Mouse (Mus musculus): ENCODE results near the gene Coa6. TPM values are rescaled to one million over a fixed set of nuclear protein-coding genes. Genes with fewer than 3 reads are reported as not detected.

The Coa6 gene
- total and polyA plus RNA-seq, 3 experiments = 26.6 to 30.3 (median 29.1) TPM

GRCm38 (mm10) chr8:126405030-126405429 lies 17.3 kb upstream of the Coa6 start:
- dilution Hi-C loops (cut with MboI; ENCODE audit: extremely low pct_ligation_motif_present, extremely low pct_unique_long_range_greater_than_20kb, low sequenced_read_pairs) = no loop called here

GRCm38 (mm10) chr8:126420834-126421233 lies 1.5 kb upstream of the Coa6 start:
- dilution Hi-C loops (cut with MboI; ENCODE audit: extremely low pct_ligation_motif_present, extremely low pct_unique_long_range_greater_than_20kb, low sequenced_read_pairs) (no loop called here), in situ Hi-C loops (cut with MboI; ENCODE audit: low pct_ligation_motif_present, low pct_unique_long_range_greater_than_20kb, low sequenced_read_pairs) (no loop called here)
- DNase-seq (ENCODE audit: extremely low read depth) = peak; percentile 43
- Histone ChIP-seq H3K4me2 (ENCODE audit: insufficient read depth, low read depth, poor library complexity, severe bottlenecking) (no peak overlapping the region), H3K79me2 (replicated peaks; ENCODE audit: control insufficient read depth, extremely low read depth, insufficient read depth, poor library complexity, severe bottlenecking) (peaks cover 11% of the 10 kb centered on the region), H3K4me3 (replicated peaks in 1 of 3; ENCODE audit: low read depth in 2 of 3, low read length in 2 of 3, poor library complexity in 1 of 3) (no peak overlapping the region), H3K9me3 (replicated peaks; ENCODE audit: low read length) (no peaks in the 10 kb centered on the region), H3K9ac (ENCODE audit: insufficient read depth, low read depth) (no peak overlapping the region), H3K36me3 (replicated peaks in 1 of 2; ENCODE audit: control insufficient read depth in 1 of 2, insufficient read depth in 1 of 2, low read length in 1 of 2) (peaks cover under 1 to 24% of the 10 kb centered on the region in 2 experiments), H3K4me1 (ENCODE audit: control insufficient read depth in 1 of 2, insufficient read depth in 2 of 2) (peaks cover 12 to 29% of the 10 kb centered on the region in 2 experiments), H3K27ac (ENCODE audit: insufficient read depth, low read depth) (no peak overlapping the region), H3K27me3 (replicated peaks) (no peaks in the 10 kb centered on the region)
- TF ChIP-seq TCF12 (IDR thresholded peaks at IDR 0.05; ENCODE audit: low read depth, low read length) (no peak), ZC3H11A (IDR thresholded peaks at IDR 0.05; ENCODE audit: low read depth, low read length) (no peak), JUN (IDR thresholded peaks at IDR 0.05; ENCODE audit: insufficient read depth, low read depth, low read length) (no peak), ZKSCAN1 (IDR thresholded peaks at IDR 0.05; ENCODE audit: borderline replicate concordance, low read depth, low read length) (no peak), UBTF (IDR thresholded peaks at IDR 0.05; ENCODE audit: low read depth, low read length) (no peak), BHLHE40 (IDR thresholded peaks at IDR 0.05; ENCODE audit: low read depth, low read length) (no peak), ZMIZ1 (IDR thresholded peaks at IDR 0.05; ENCODE audit: low read depth, low read length) (no peak), IRF4 (IDR thresholded peaks at IDR 0.05; ENCODE audit: low read depth, low read length) (no peak)

More at GRCm38 (mm10) chr8:126405030-126405429, 17.3 kb upstream of the Coa6 start:
- no peak overlapping the region for H3K4me3 ChIP-seq (replicated peaks in 1 of 3; ENCODE audit: low read depth in 2 of 3, low read length in 2 of 3, poor library complexity in 1 of 3)
- no peak for DNase-seq (ENCODE audit: extremely low read depth)
- no peaks in the 10 kb centered on the region for H3K9me3 ChIP-seq (replicated peaks; ENCODE audit: low read length)
- H3K9ac ChIP-seq (ENCODE audit: insufficient read depth, low read depth) = no peak overlapping the region
- no peaks in the 10 kb centered on the region for H3K79me2 ChIP-seq (replicated peaks; ENCODE audit: control insufficient read depth, extremely low read depth, insufficient read depth, poor library complexity, severe bottlenecking)
- peaks cover 35% of the 10 kb centered on the region for H3K27me3 ChIP-seq (replicated peaks)
- no peaks in the 10 kb centered on the region for H3K4me1 ChIP-seq (ENCODE audit: control insufficient read depth in 1 of 2, insufficient read depth in 2 of 2)
- no peak for TF ChIP-seq UBTF (IDR thresholded peaks at IDR 0.05; ENCODE audit: low read depth, low read length)
- TF ChIP-seq JUND (conservative IDR thresholded peaks at IDR 0.05; ENCODE audit: low read depth, low read length) = no peak
- no peak for TF ChIP-seq PAX5 (IDR thresholded peaks at IDR 0.05; ENCODE audit: low read length)
- TF ChIP-seq SMC3 (IDR thresholded peaks at IDR 0.05; ENCODE audit: low read depth, low read length) = no peak
- TF ChIP-seq CTCF (conservative IDR thresholded peaks at IDR 0.05 in 1 of 2, IDR thresholded peaks at IDR 0.05 in 1 of 2; ENCODE audit: low read depth in 2 of 2, low read length in 2 of 2) = no peak
- no peak for TF ChIP-seq ETS1 (conservative IDR thresholded peaks at IDR 0.05; ENCODE audit: low read depth, low read length)
- H3K36me3 ChIP-seq (replicated peaks in 1 of 2; ENCODE audit: control insufficient read depth in 1 of 2, insufficient read depth in 1 of 2, low read length in 1 of 2) = no peaks in the 10 kb centered on the region
- no peak overlapping the region for H3K27ac ChIP-seq (ENCODE audit: insufficient read depth, low read depth)
- in situ Hi-C loops (cut with MboI; ENCODE audit: low pct_ligation_motif_present, low pct_unique_long_range_greater_than_20kb, low sequenced_read_pairs) = no loop called here
- no peak overlapping the region for H3K4me2 ChIP-seq (ENCODE audit: insufficient read depth, low read depth, poor library complexity, severe bottlenecking)

DNA sequence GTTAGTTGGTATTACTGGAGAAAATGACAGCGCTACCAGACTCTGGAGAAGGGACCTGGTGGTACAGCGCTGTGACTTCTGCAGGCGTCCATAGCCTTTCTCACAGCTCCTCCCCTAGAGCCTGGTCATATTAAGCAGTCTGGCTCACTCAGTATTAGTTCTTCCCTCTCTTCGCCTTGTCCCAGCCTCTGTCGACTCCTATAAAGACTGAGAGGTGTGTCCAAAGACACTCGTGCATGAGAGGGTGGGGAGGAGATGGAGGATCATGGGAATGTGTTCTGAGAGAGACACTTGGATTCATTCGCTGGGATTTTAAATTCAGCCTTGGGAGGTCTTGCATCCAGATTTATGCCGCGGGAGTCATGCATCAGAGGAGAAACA lies 595 bp downstream of the Coa6 start:
- H3K9ac ChIP-seq (ENCODE audit: insufficient read depth, low read depth) = peak overlapping the region; percentile 77
- in situ Hi-C loops (cut with MboI; ENCODE audit: low pct_ligation_motif_present, low pct_unique_long_range_greater_than_20kb, low sequenced_read_pairs) (no loop called here), dilution Hi-C loops (cut with MboI; ENCODE audit: extremely low pct_ligation_motif_present, extremely low pct_unique_long_range_greater_than_20kb, low sequenced_read_pairs) (no loop called here)
- no peaks in the 10 kb centered on the region for H3K9me3 ChIP-seq (replicated peaks; ENCODE audit: low read length)
- DNase-seq (ENCODE audit: extremely low read depth) = no peak
- no peaks in the 10 kb centered on the region for H3K27me3 ChIP-seq (replicated peaks)
- H3K4me3 ChIP-seq (replicated peaks in 1 of 3; ENCODE audit: low read depth in 2 of 3, low read length in 2 of 3, poor library complexity in 1 of 3) = peak overlapping the region; percentile 72 to 100 (median 94)
- peaks cover 12 to 29% of the 10 kb centered on the region in 2 experiments for H3K4me1 ChIP-seq (ENCODE audit: control insufficient read depth in 1 of 2, insufficient read depth in 2 of 2)
- no peak overlapping the region for H3K27ac ChIP-seq (ENCODE audit: insufficient read depth, low read depth)
- TF ChIP-seq PAX5 (IDR thresholded peaks at IDR 0.05; ENCODE audit: low read length) (no peak), ZMIZ1 (IDR thresholded peaks at IDR 0.05; ENCODE audit: low read depth, low read length) (no peak), ZC3H11A (IDR thresholded peaks at IDR 0.05; ENCODE audit: low read depth, low read length) (no peak), USF2 (conservative IDR thresholded peaks at IDR 0.05; ENCODE audit: low read depth, low read length) (no peak), TCF12 (IDR thresholded peaks at IDR 0.05; ENCODE audit: low read depth, low read length) (no peak), TBP (conservative IDR thresholded peaks at IDR 0.05; ENCODE audit: low read depth, low read length) (no peak), SMC3 (IDR thresholded peaks at IDR 0.05; ENCODE audit: low read depth, low read length) (no peak), ETS1 (conservative IDR thresholded peaks at IDR 0.05; ENCODE audit: low read depth, low read length) (no peak)
- H3K4me2 ChIP-seq (ENCODE audit: insufficient read depth, low read depth, poor library complexity, severe bottlenecking) = peak overlapping the region; percentile 69; the same call in 1 of the 2 replicates
- H3K79me2 ChIP-seq (replicated peaks; ENCODE audit: control insufficient read depth, extremely low read depth, insufficient read depth, poor library complexity, severe bottlenecking) = peaks cover 11% of the 10 kb centered on the region
- peaks cover 19 to 44% of the 10 kb centered on the region in 2 experiments for H3K36me3 ChIP-seq (replicated peaks in 1 of 2; ENCODE audit: control insufficient read depth in 1 of 2, insufficient read depth in 1 of 2, low read length in 1 of 2)

Data from CH12.LX (cell line).